Comparison of ENCODE assay signal across 19 mouse cellular contexts in the genomic region with DNA sequence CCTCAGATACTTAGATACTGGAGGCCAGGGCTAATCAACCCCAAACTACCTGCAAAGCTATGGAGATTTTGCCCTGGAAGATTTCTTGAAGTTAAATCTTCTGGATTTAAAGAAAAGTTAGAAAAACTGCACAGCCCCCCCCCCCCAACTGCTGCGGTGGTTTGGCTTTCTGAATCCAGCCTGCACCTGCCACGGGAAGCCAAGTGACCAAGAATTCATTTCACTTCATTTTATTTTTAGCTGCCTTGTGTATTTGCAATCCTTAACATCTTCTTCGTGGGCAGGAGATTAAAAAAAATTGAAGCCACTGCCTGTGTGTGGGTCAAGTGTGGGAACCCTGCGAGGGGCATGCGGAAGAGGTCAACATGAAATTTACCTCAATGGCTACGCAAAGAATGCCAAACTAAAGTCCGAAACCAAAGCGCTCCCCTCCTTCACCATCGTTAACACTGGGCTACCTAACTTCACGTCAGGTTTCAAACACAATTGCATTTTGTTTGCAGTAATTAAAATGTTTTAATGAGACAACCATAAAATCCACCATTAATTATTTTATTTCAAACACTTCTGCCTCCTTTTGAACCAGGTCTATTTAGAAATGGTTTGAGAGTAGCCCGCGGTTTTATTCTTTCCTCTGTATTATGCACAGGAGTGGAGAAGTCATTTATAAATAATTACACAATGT. TPM values are rescaled to one million over a fixed set of nuclear protein-coding genes. Genes with fewer than 3 reads are reported as not detected.
"Had no signal": no experiment of that assay in that cellular context is flagged by ENCODE, and none has a peak within 500 bp of the region (broad histone marks: within the 10 kb centered on the region; RNA-seq: fewer than 3 reads in every experiment).

No protein-coding gene starts in this region.

- H3K4me3 ChIP-seq: liver, embryonic 15.5 days had no signal

- DNase-seq: kidney, adult 18-20 months; kidney, postnatal 10 days; kidney, postnatal 4 days; lung, adult 2 months; lung, postnatal 36 days; right cerebral cortex, postnatal 14 days; thymus, postnatal 36 days had no signal

- ATAC-seq: lung, postnatal 0 days had no signal

- H3K36me3 ChIP-seq: liver, embryonic 15.5 days; neural tube, embryonic 13.5 days had no signal

- H3K27ac ChIP-seq: layer of hippocampus, adult 2 months; liver, embryonic 15.5 days; neural tube, embryonic 13.5 days had no signal

- H3K4me2 ChIP-seq: liver, embryonic 11.5 days; liver, embryonic 15.5 days had no signal

- H3K4me1 ChIP-seq: liver, embryonic 15.5 days had no signal

- H3K9ac ChIP-seq: liver, embryonic 15.5 days had no signal

- H3K9me3 ChIP-seq: liver, embryonic 15.5 days; neural tube, embryonic 13.5 days had no signal

RNA-seq across cellular contexts. Expression of gene Neurog1, which starts 5.6 kb away (rescaled TPM):
- total RNA-seq: layer of hippocampus, postnatal 10 days; left cerebral cortex, postnatal 36 days; megakaryocyte progenitor cell, adult 5-6 weeks had no signal
- polyA plus RNA-seq: kidney, embryonic 14.5 days; liver, embryonic 11.5 days; liver, embryonic 15.5 days; lung, adult 2 months; lung, postnatal 0 days; spleen, adult 2 months; stomach, embryonic 16.5 days; thymus, postnatal 0 days had no signal

RNA-seq across cellular contexts. Expression of gene Cxcl14, which starts 38.7 kb away (rescaled TPM):
- total RNA-seq: megakaryocyte progenitor cell, adult 5-6 weeks had no signal
